Mouse (Mus musculus): Measurements from ENCODE around the gene Anxa6. TPM values are rescaled to one million over a fixed set of nuclear protein-coding genes. Genes with fewer than 3 reads are reported as not detected.

The Anxa6 gene
- polyA plus RNA-seq, 1 experiment from 2014 or later = 112 TPM

- Histone ChIP-seq H3K4me3 (ENCODE audit: low read depth, low read length) (no peak overlapping the region), H3K27me3 (ENCODE audit: control insufficient read depth, insufficient read depth, low read length) (no peaks in the 10 kb centered on the region), H3K9me3 (replicated peaks; ENCODE audit: control insufficient read depth, low read length) (no peaks in the 10 kb centered on the region), H3K4me1 (ENCODE audit: control insufficient read depth, insufficient read depth, low read length) (0 out of 2 replicates have a peak, but pooled peaks cover 3% of the 10 kb centered on the region), H3K4me2 (ENCODE audit: low read depth, low read length) (no peak overlapping the region), H3K27ac (replicated peaks; ENCODE audit: low read depth, low read length) (no peak overlapping the region), H3K36me3 (replicated peaks; ENCODE audit: control insufficient read depth, insufficient read depth, low read depth, low read length) (no peaks in the 10 kb centered on the region), H3K9ac (replicated peaks; ENCODE audit: low read length) (no peak overlapping the region)
- 72% methylated on average over 6 of the region's 6 CpGs for WGBS
- ATAC-seq (replicated peaks; ENCODE audit: insufficient number of reproducible peaks, low FRiP score, low TSS enrichment, low read depth) (no peak), DNase-seq (ENCODE audit: low spot score) (no peak)
Measured at GRCm38 (mm10) chr11:55018034-55018433, 15.2 kb downstream of the Anxa6 start.

DNA sequence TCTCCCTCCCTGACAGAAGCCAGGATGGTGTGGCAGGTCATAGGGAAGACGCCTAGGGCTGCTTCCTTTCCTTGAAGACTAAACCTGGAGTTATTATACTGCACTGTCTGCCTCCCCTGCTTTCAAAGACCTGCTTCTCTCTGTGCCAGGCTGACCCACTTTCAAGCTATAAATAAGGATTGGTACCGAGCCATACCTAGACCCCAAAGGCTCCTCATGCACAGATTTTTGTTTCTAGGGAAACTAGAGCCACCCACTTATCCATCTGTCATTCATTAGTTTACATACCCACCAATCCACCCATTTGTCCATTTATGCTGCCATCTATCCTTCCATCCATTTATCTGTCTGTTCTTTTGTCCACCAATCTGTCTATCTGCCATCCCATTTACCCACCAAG, 16.0 kb downstream of the Anxa6 start:
- no peak overlapping the region for H3K9ac ChIP-seq (replicated peaks; ENCODE audit: low read length)
- ATAC-seq (replicated peaks; ENCODE audit: insufficient number of reproducible peaks, low FRiP score, low TSS enrichment, low read depth) (no peak), DNase-seq (ENCODE audit: low spot score) (no peak)
- H3K4me1 ChIP-seq (ENCODE audit: control insufficient read depth, insufficient read depth, low read length) = no peaks in the 10 kb centered on the region
- H3K27me3 ChIP-seq (ENCODE audit: control insufficient read depth, insufficient read depth, low read length) = no peaks in the 10 kb centered on the region
- no peak overlapping the region for H3K4me2 ChIP-seq (ENCODE audit: low read depth, low read length)
- H3K36me3 ChIP-seq (replicated peaks; ENCODE audit: control insufficient read depth, insufficient read depth, low read depth, low read length) = no peaks in the 10 kb centered on the region
- no peaks in the 10 kb centered on the region for H3K9me3 ChIP-seq (replicated peaks; ENCODE audit: control insufficient read depth, low read length)
- H3K4me3 ChIP-seq (ENCODE audit: low read depth, low read length) = no peak overlapping the region
- H3K27ac ChIP-seq (replicated peaks; ENCODE audit: low read depth, low read length) = no peak overlapping the region
- WGBS = 79% methylated on average over 2 of the region's 2 CpGs

- Histone ChIP-seq H3K27me3 (ENCODE audit: control insufficient read depth, insufficient read depth, low read length) (no peaks in the 10 kb centered on the region), H3K9ac (replicated peaks; ENCODE audit: low read length) (no peak overlapping the region), H3K27ac (replicated peaks; ENCODE audit: low read depth, low read length) (no peak overlapping the region), H3K4me3 (ENCODE audit: low read depth, low read length) (no peak overlapping the region), H3K4me1 (ENCODE audit: control insufficient read depth, insufficient read depth, low read length) (no peaks in the 10 kb centered on the region), H3K9me3 (replicated peaks; ENCODE audit: control insufficient read depth, low read length) (no peaks in the 10 kb centered on the region), H3K36me3 (replicated peaks; ENCODE audit: control insufficient read depth, insufficient read depth, low read depth, low read length) (no peaks in the 10 kb centered on the region), H3K4me2 (ENCODE audit: low read depth, low read length) (no peak overlapping the region)
- no peak for DNase-seq (ENCODE audit: low spot score)
- WGBS = 80% methylated on average over 1 of the region's 1 CpGs
- no peak for ATAC-seq (replicated peaks; ENCODE audit: insufficient number of reproducible peaks, low FRiP score, low TSS enrichment, low read depth)
Measured at GRCm38 (mm10) chr11:55016758-55017157, 16.5 kb downstream of the Anxa6 start.

GRCm38 (mm10) chr11:55015831-55016241, 17.4 kb downstream of the Anxa6 start:
- Histone ChIP-seq H3K4me1 (ENCODE audit: control insufficient read depth, insufficient read depth, low read length) (no peaks in the 10 kb centered on the region), H3K36me3 (replicated peaks; ENCODE audit: control insufficient read depth, insufficient read depth, low read depth, low read length) (no peaks in the 10 kb centered on the region; the same call in 1 of the 2 replicates), H3K27ac (replicated peaks; ENCODE audit: low read depth, low read length) (no peak overlapping the region), H3K9ac (replicated peaks; ENCODE audit: low read length) (no peak overlapping the region), H3K9me3 (replicated peaks; ENCODE audit: control insufficient read depth, low read length) (no peaks in the 10 kb centered on the region), H3K27me3 (ENCODE audit: control insufficient read depth, insufficient read depth, low read length) (no peaks in the 10 kb centered on the region), H3K4me3 (ENCODE audit: low read depth, low read length) (no peak overlapping the region), H3K4me2 (ENCODE audit: low read depth, low read length) (no peak overlapping the region)
- no peak for ATAC-seq (replicated peaks; ENCODE audit: insufficient number of reproducible peaks, low FRiP score, low TSS enrichment, low read depth)
- WGBS = 67% methylated on average over 9 of the region's 9 CpGs
- DNase-seq (ENCODE audit: low spot score) = no peak

- no peak overlapping the region for H3K4me2 ChIP-seq (ENCODE audit: low read depth, low read length)
- ATAC-seq (replicated peaks; ENCODE audit: insufficient number of reproducible peaks, low FRiP score, low TSS enrichment, low read depth) (no peak), DNase-seq (ENCODE audit: low spot score) (no peak)
- H3K27ac ChIP-seq (replicated peaks; ENCODE audit: low read depth, low read length) = no peak overlapping the region
- H3K4me1 ChIP-seq (ENCODE audit: control insufficient read depth, insufficient read depth, low read length) = no peaks in the 10 kb centered on the region
- no peak overlapping the region for H3K9ac ChIP-seq (replicated peaks; ENCODE audit: low read length)
- H3K4me3 ChIP-seq (ENCODE audit: low read depth, low read length) = no peak overlapping the region
- H3K36me3 ChIP-seq (replicated peaks; ENCODE audit: control insufficient read depth, insufficient read depth, low read depth, low read length) = no peaks in the 10 kb centered on the region; the same call in 1 of the 2 replicates
- 72% methylated on average over 3 of the region's 3 CpGs for WGBS
- no peaks in the 10 kb centered on the region for H3K9me3 ChIP-seq (replicated peaks; ENCODE audit: control insufficient read depth, low read length)
- no peaks in the 10 kb centered on the region for H3K27me3 ChIP-seq (ENCODE audit: control insufficient read depth, insufficient read depth, low read length)
Measured at GRCm38 (mm10) chr11:55015264-55015663, 18.0 kb downstream of the Anxa6 start.

- DNase-seq (ENCODE audit: low spot score) = no peak
- Histone ChIP-seq H3K36me3 (replicated peaks; ENCODE audit: control insufficient read depth, insufficient read depth, low read depth, low read length) (no peaks in the 10 kb centered on the region; the same call in 1 of the 2 replicates), H3K4me3 (ENCODE audit: low read depth, low read length) (no peak overlapping the region), H3K27me3 (ENCODE audit: control insufficient read depth, insufficient read depth, low read length) (no peaks in the 10 kb centered on the region), H3K4me1 (ENCODE audit: control insufficient read depth, insufficient read depth, low read length) (no peaks in the 10 kb centered on the region), H3K9ac (replicated peaks; ENCODE audit: low read length) (no peak overlapping the region), H3K27ac (replicated peaks; ENCODE audit: low read depth, low read length) (no peak overlapping the region), H3K9me3 (replicated peaks; ENCODE audit: control insufficient read depth, low read length) (no peaks in the 10 kb centered on the region), H3K4me2 (ENCODE audit: low read depth, low read length) (no peak overlapping the region)
- 69% methylated on average over 6 of the region's 6 CpGs for WGBS
- ATAC-seq (replicated peaks; ENCODE audit: insufficient number of reproducible peaks, low FRiP score, low TSS enrichment, low read depth) = no peak
Measured at GRCm38 (mm10) chr11:55013802-55014201, 19.4 kb downstream of the Anxa6 start.

DNA sequence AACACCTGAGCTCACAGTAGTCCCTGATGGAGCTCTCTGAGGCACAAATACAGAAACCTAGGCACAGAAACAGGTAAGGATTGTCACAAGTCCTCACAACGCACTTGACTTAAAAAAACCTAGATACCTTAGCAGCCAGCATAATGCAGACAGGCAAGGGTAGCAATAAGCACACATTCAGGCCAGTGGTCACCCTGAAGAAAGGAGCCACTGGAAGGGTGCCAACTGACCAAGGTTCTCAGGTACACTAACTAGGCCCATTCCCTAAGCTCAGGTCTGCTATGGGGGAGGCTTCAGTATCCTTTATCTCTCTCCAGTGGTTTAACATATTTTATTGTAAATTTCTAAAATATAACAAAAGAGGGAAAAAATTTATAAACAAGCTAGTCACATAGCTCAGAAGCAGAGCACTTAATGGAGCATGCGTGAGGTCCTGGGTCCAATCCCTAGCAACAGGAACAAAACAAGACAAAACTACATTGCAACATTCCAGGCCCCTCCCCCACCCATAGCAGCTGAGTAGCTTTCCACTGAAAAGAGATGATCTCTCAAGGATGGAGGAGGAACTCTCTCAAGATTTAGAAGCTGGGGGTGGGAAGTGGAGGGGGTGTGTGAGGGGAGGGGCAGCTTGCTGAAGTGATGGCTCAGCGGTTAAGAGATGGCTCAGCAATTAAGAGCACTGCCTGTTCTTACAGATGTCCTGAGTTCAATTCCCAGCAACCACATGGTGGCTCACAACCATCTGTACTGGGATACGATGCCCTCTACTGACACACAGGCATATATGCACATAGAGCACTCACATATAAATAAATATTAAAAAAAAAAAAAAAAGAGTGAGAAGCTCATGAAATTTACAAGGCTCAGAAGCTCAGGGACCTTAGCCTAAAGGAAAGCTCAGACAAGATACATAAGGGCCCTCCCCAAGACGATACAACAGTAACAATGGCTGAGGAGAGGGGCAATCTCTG, 20.4 kb downstream of the Anxa6 start:
- H3K4me2 ChIP-seq (ENCODE audit: low read depth, low read length) = no peak overlapping the region
- H3K9ac ChIP-seq (replicated peaks; ENCODE audit: low read length) = no peak overlapping the region
- no peaks in the 10 kb centered on the region; the same call in 1 of the 2 replicates for H3K36me3 ChIP-seq (replicated peaks; ENCODE audit: control insufficient read depth, insufficient read depth, low read depth, low read length)
- 80% methylated on average over 5 of the region's 5 CpGs for WGBS
- H3K4me1 ChIP-seq (ENCODE audit: control insufficient read depth, insufficient read depth, low read length) = no peaks in the 10 kb centered on the region
- no peak overlapping the region for H3K4me3 ChIP-seq (ENCODE audit: low read depth, low read length)
- no peak overlapping the region for H3K27ac ChIP-seq (replicated peaks; ENCODE audit: low read depth, low read length)
- no peaks in the 10 kb centered on the region for H3K27me3 ChIP-seq (ENCODE audit: control insufficient read depth, insufficient read depth, low read length)
- no peaks in the 10 kb centered on the region for H3K9me3 ChIP-seq (replicated peaks; ENCODE audit: control insufficient read depth, low read length)
- ATAC-seq (replicated peaks; ENCODE audit: insufficient number of reproducible peaks, low FRiP score, low TSS enrichment, low read depth) = no peak
- DNase-seq (ENCODE audit: low spot score) = no peak

GRCm38 (mm10) chr11:55011440-55011839, 21.8 kb downstream of the Anxa6 start:
- Histone ChIP-seq H3K27ac (replicated peaks; ENCODE audit: low read depth, low read length) (no peak overlapping the region), H3K4me2 (ENCODE audit: low read depth, low read length) (no peak overlapping the region), H3K9me3 (replicated peaks; ENCODE audit: control insufficient read depth, low read length) (no peaks in the 10 kb centered on the region), H3K27me3 (ENCODE audit: control insufficient read depth, insufficient read depth, low read length) (no peaks in the 10 kb centered on the region), H3K9ac (replicated peaks; ENCODE audit: low read length) (no peak overlapping the region), H3K36me3 (replicated peaks; ENCODE audit: control insufficient read depth, insufficient read depth, low read depth, low read length) (no peaks in the 10 kb centered on the region; the same call in 1 of the 2 replicates), H3K4me3 (ENCODE audit: low read depth, low read length) (no peak overlapping the region), H3K4me1 (ENCODE audit: control insufficient read depth, insufficient read depth, low read length) (no peaks in the 10 kb centered on the region)
- no peak for DNase-seq (ENCODE audit: low spot score)
- 89% methylated on average over 3 of the region's 3 CpGs for WGBS
- ATAC-seq (replicated peaks; ENCODE audit: insufficient number of reproducible peaks, low FRiP score, low TSS enrichment, low read depth) = no peak
